Mouse (Mus musculus): ENCODE data around the gene Vwa2.

DNA sequence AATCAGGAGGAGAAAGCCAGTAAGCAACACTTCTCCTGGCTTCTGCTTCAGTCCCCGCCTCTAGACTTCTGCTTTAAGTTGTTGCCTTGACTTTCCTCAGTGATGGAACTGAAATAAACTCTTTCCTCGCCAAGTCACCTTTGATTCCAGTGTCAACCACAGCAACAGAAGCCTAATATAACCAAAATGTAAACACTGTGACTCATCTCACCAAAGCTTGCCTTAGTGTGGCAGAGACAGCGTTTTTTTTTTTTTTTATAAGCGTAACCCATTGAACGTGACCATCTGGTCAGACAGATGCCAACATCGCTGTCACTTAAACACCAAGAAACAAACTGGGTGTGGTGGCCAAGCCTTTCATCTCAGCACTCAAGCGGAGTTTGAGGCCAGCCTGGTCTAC is 68.2 kb downstream of the Vwa2 start:
- TF ChIP-seq CTCF (IDR thresholded peaks at IDR 0.05; ENCODE audit: low read depth) = no peak
- no peak for TF ChIP-seq EP300 (optimal IDR thresholded peaks at IDR 0.05)
